Mouse (Mus musculus) forebrain, embryonic 10.5 days (tissue): ENCODE measurements at regions not wholly inside any gene's neighbourhood (a gene's known extent, or its start where the extent isn't known, plus 50 kb on each side); places are given as distances from the start of the nearest gene placed in this dataset.

ENCODE experiments used
- DNase-seq: peaks from one replicate; pipeline ENCODE4 v3.0.0-alpha.2; 2017; ENCODE audit warnings: low spot score; ENCODE audit errors: extremely low spot score
- H3K27ac ChIP-seq: fragments of 300-500 bp; sonication (generic); 2 replicates; pipeline ENCODE4 v1.5.1; 2016; ENCODE audit warnings: mild to moderate bottlenecking
- H3K27me3 ChIP-seq: fragments of 300-500 bp; sonication (generic); 2 replicates; pipeline ENCODE4 v1.6.1; 2016; ENCODE audit warnings: mild to moderate bottlenecking; ENCODE audit not compliant: poor library complexity, severe bottlenecking
- H3K36me3 ChIP-seq: fragments of 300-500 bp; sonication (generic); replicated peaks from 2 replicates; pipeline ENCODE4 v1.6.1; 2016; ENCODE audit warnings: mild to moderate bottlenecking, moderate library complexity
- H3K4me1 ChIP-seq: fragments of 300-500 bp; sonication (generic); 2 replicates; pipeline ENCODE4 v1.6.1; 2016
- H3K4me3 ChIP-seq: fragments of 300-500 bp; sonication (generic); 2 replicates; pipeline ENCODE4 v1.5.1; 2016; ENCODE audit warnings: mild to moderate bottlenecking, moderate library complexity
- H3K9me3 ChIP-seq: fragments of 300-500 bp; sonication (generic); 2 replicates; pipeline ENCODE4 v1.6.1; 2016; ENCODE audit warnings: mild to moderate bottlenecking, moderate library complexity
- WGBS: fragments of 180-500 bp; shearing (Covaris S2); methylation state at CpG from one replicate; pipeline ENCODE4 v1.1.7; 2016; 5-methylcytosine and 5-hydroxymethylcytosine counted together

DNA sequence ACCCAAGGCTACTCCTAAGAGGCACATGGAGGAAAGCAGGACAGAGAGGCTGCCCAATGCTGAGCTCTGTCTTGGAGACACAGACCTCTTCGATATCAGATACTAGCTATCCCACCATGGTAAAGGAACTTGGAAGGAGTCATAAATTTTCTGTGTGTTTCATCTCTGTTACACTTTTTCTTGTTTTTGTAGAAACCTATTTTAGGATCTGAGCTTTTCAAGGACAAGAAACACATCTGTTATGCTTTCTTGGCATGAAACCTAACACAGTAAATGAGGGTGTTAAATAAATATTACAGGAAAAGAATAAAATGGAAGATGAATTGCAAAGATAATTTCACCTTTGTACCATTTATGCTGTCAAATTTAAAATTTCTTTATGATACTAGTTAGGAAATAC lies 219.8 kb upstream of the Slc39a10 start:
- 93% methylated on average over 1 of the region's 1 CpGs for WGBS
- H3K4me3 ChIP-seq, result no peak overlapping the region

DNA sequence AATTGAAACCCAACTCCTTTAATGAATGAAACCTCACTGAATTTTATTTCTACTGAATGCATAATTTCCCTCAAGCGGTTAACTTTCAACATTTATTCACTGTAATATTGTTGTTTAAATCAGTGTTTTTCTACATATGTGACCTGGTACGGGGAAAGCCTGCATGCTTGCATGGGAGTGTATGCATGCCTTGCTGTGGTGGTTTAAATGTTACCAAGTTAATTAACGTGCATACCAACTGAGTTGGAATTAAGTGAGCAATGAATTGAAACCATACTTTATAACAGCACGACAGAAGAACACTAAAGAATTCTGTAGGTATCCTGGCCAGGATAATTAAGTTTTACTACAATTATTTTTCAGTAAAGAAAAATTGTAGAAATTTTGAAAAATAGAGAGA lies 211.4 kb upstream of the Slc39a10 start:
- H3K4me3 ChIP-seq, result no peak overlapping the region
- no peaks in the 10 kb centered on the region for H3K9me3 ChIP-seq
- H3K36me3 ChIP-seq, result no peaks in the 10 kb centered on the region
- DNase-seq, result no peak
- H3K4me1 ChIP-seq, result peaks cover 24% of the 10 kb centered on the region
- WGBS, result 75% methylated on average over 4 of the region's 4 CpGs
- no peaks in the 10 kb centered on the region for H3K27me3 ChIP-seq
- H3K27ac ChIP-seq, result peak overlapping the region; percentile 30; the same call in 1 of the 2 replicates

More for the DNA sequence above, 219.8 kb upstream of the Slc39a10 start:
- H3K27me3 ChIP-seq, result no peaks in the 10 kb centered on the region
- no peak for DNase-seq
- no peaks in the 10 kb centered on the region for H3K36me3 ChIP-seq
- H3K9me3 ChIP-seq, result no peaks in the 10 kb centered on the region
- no peaks in the 10 kb centered on the region for H3K4me1 ChIP-seq
- no peak overlapping the region for H3K27ac ChIP-seq

DNA sequence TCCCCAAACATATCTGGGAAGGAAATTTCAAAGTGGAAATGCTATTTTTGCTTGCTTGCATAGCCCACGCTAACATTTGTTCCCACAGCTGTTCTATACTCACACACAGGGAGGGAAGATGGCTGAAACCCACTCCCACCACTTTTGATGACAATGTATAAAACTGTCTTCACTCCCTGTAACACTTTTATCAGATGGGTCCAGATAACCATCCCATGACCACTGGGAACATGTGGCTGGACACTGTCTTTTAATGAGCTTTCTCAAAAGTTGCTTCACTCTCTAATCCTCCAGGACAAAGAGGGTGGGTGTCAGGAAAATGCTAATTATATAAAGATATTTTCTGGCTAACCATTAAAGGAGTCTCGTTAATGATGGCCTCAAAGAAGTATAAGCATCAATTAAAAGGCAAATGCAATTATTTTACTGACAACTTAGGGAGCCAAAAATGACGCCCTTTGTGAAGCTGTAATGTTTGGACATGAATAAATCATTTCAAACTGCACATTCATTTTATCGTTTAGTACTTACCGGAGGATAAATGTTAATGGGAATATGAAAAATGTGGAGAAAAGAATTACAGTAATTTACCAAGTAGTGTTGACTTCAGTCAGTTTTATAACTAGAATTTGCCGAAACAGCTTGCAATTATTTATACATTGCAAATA lies 210.8 kb upstream of the Slc39a10 start:
- 69% methylated on average over 6 of the region's 6 CpGs for WGBS
- H3K27ac ChIP-seq, result peak overlapping the region; percentile 30; the same call in 1 of the 2 replicates
- peaks cover 24% of the 10 kb centered on the region for H3K4me1 ChIP-seq
- no peaks in the 10 kb centered on the region for H3K9me3 ChIP-seq
- H3K27me3 ChIP-seq, result no peaks in the 10 kb centered on the region
- H3K4me3 ChIP-seq, result no peak overlapping the region
- H3K36me3 ChIP-seq, result no peaks in the 10 kb centered on the region
- no peak for DNase-seq

DNA sequence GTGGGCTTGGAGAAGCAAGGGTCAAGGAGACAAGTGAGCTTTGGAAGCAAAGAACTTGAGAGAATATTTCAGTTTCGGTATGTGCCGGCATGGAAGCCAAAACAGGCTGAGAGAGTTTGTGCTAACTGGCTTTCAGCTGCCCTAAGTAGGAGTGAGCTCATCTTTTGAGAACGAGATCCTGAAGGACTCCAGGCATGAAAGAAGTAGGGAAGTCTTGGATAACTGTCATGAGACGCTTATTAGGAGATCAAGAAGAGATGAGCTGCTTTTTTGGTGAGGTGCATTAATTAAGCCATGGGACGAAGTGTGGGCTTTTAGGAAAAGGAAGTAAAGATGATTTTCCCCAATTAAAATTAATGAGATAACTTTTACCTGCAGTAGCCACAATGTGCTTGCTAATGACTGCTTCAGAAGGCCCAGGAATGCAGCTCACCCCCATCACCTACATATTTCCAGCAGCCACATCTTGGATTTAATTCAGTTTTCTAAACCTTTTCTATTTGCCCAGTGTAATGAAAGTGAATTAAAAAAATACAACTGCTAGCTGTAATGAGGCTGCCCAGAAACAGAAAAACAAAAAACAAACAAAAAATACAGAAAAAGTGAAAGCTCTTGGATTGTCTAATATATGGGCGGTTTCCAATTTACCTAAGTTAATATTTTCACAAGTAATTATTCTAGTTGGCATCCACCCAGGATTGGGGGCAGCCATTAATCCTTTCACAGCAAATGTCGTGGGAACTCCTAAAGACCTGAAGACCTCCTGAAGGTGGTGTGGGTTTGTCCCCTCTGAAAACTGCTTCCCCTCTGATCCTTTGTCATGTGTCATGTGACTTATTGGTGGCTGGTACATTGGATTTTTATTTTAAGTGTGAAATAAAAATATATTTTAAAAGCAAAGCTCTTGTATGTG lies 204.7 kb upstream of the Slc39a10 start:
- H3K4me3 ChIP-seq, result no peak overlapping the region
- 73% methylated on average over 7 of the region's 7 CpGs for WGBS

DNA sequence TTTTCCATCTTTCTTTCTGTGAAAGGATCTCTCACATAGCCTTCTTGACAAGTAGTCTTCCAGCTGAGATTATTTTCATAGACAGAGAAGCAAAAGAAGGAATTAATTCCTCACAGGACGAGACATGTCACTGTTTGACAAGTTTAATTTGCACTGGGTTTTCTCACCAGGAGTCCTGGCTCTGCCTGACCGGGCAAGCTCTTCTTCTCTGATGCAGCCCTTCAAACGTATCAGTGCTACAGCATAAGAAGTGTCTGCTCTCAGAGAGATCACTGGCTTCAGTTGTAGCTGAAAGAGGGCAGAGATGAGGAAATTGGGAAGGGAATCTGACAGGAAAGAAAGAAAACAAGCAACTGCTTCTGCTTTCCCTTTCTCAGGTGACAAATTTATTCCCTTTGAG lies 201.8 kb upstream of the Slc39a10 start:
- WGBS, result 37% methylated on average over 3 of the region's 3 CpGs

More for the DNA sequence above, 204.7 kb upstream of the Slc39a10 start:
- DNase-seq, result no peak
- Histone ChIP-seq H3K9me3 (no peaks in the 10 kb centered on the region), H3K36me3 (no peaks in the 10 kb centered on the region), H3K27me3 (no peaks in the 10 kb centered on the region), H3K27ac (peak overlapping the region; percentile 76), H3K4me1 (peaks cover 7% of the 10 kb centered on the region)

DNA sequence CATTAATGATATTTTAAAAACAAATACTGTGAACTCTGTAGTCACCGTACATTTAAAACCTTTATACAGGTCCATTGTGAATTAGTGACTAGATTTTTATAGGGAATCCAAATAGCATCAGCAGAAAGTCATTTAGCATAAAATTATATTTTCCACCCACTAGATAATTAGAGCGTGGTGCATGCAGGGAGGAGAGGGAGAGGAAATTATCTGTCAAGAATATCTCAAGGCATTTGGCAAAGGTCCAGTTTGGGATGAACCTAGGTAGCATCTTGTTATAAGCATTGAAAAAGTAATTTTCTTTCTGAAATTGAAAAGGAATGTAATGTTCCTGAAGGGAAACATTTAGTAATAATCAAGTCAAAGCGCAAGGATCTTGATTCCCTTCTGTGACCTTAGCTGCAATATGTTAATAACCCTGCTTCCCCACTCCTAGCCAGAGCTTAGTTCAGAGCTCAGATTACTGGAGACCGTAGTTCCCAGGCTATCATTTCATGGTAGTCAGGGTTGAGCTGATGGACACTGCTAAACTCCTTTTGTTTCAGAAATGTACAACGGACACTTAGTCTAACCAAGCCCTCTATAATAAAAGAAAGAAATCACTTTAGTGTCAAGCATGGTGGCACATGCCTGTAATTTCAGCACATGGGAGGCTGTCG lies 200.8 kb upstream of the Slc39a10 start:
- Histone ChIP-seq H3K9me3 (no peaks in the 10 kb centered on the region), H3K36me3 (no peaks in the 10 kb centered on the region), H3K4me1 (peaks cover 7% of the 10 kb centered on the region), H3K4me3 (no peak overlapping the region), H3K27ac (no peak overlapping the region), H3K27me3 (no peaks in the 10 kb centered on the region)
- 83% methylated on average over 6 of the region's 6 CpGs for WGBS
- DNase-seq, result no peak

More for the DNA sequence above, 201.8 kb upstream of the Slc39a10 start:
- no peak for DNase-seq
- Histone ChIP-seq H3K4me1 (peaks cover 7% of the 10 kb centered on the region), H3K9me3 (no peaks in the 10 kb centered on the region), H3K27me3 (no peaks in the 10 kb centered on the region), H3K36me3 (no peaks in the 10 kb centered on the region), H3K4me3 (no peak overlapping the region), H3K27ac (no peak overlapping the region)

DNA sequence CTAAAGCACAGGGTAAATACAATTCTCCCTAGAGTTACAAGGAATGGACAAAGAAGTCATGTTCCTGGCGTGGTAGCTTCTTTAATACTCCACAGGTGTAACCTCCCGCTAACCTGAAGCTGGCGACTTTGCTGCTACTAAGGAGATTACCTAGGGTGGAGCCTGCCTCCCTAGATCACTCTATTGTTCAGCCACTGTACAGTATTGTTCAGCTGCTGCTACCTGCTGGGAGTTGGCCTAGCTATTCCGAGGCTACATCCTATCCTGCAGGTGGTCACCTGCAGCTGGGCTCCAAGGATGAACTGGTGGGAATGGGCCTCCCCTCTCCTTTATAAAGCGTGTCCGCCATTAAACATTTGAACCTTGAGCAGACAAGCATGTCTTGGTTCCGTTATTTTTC lies 183.8 kb upstream of the Slc39a10 start:
- Histone ChIP-seq H3K27me3 (no peaks in the 10 kb centered on the region), H3K4me3 (no peak overlapping the region), H3K27ac (no peak overlapping the region), H3K36me3 (no peaks in the 10 kb centered on the region), H3K9me3 (peaks cover 1% of the 10 kb centered on the region; the same call in 1 of the 2 replicates), H3K4me1 (no peaks in the 10 kb centered on the region)
- DNase-seq, result no peak
- 85% methylated on average over 7 of the region's 7 CpGs for WGBS

DNA sequence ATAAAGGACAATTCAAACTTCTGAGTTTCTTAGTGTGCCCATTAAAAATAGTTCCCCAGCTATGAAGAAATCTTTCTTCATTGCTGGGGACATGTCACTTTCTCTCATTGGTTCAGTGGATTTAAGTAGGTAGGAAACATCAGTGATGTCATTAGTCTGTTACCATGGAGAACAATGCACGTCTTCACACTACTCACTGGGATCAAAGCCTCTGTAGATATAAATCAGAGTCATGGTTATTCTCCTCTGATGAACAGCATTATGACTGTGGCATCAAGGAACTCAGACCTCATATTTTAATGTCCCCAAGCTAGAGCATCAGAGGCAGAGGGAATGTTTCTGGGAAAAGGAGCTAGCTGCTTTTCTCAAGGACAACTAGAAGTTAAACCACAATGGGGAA lies 165.5 kb upstream of the Slc39a10 start:
- Histone ChIP-seq H3K9me3 (no peaks in the 10 kb centered on the region), H3K4me1 (no peaks in the 10 kb centered on the region), H3K27ac (no peak overlapping the region), H3K4me3 (no peak overlapping the region), H3K27me3 (no peaks in the 10 kb centered on the region), H3K36me3 (no peaks in the 10 kb centered on the region)
- 72% methylated on average over 1 of the region's 1 CpGs for WGBS
- DNase-seq, result no peak

DNA sequence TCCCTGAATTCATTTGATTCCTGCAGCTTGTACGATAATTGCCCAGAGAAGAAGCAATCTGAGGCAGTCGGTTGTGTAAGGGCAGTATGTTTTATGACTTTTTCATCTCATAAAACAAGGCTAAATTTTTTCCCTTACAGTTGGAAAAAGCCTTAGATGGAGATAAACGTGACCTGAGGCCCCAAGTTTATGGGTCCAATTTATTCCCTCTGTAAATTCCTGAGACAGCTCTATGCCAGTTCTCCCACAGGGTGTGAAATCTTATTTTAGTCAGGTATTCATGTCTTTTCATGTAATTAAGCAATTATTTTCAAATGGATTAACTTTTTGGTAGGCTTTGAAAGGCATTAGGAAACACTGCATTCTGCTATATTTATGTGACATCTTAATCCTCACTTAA lies 164.7 kb upstream of the Slc39a10 start:
- Histone ChIP-seq H3K27me3 (no peaks in the 10 kb centered on the region), H3K27ac (no peak overlapping the region), H3K4me1 (no peaks in the 10 kb centered on the region), H3K9me3 (no peaks in the 10 kb centered on the region), H3K4me3 (no peak overlapping the region), H3K36me3 (no peaks in the 10 kb centered on the region)
- DNase-seq, result no peak
- WGBS, result 86% methylated on average over 3 of the region's 3 CpGs

DNA sequence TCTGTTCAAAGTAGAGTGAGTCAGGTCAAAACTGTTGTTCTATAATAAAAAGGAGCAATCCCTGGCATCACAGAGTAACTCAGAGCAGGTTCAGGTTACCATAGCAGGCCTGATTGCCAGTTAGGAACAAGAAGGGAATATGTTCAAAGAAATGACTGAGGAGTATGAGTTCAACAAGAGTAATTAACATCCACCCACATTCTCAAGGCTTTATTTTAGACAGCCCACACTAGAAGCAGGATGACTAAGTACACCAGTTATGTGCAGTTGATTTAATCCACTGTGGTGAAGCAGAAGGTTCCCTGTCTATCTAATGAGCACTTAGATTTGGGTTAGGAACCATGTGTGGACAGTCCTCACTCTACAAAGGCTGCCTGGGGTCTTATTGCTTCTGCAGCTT lies 158.5 kb upstream of the Slc39a10 start:
- H3K36me3 ChIP-seq, result no peaks in the 10 kb centered on the region
- no peaks in the 10 kb centered on the region for H3K4me1 ChIP-seq
- DNase-seq, result no peak
- H3K27ac ChIP-seq, result no peak overlapping the region
- no peaks in the 10 kb centered on the region for H3K9me3 ChIP-seq
- no peaks in the 10 kb centered on the region for H3K27me3 ChIP-seq
- no peak overlapping the region for H3K4me3 ChIP-seq

DNA sequence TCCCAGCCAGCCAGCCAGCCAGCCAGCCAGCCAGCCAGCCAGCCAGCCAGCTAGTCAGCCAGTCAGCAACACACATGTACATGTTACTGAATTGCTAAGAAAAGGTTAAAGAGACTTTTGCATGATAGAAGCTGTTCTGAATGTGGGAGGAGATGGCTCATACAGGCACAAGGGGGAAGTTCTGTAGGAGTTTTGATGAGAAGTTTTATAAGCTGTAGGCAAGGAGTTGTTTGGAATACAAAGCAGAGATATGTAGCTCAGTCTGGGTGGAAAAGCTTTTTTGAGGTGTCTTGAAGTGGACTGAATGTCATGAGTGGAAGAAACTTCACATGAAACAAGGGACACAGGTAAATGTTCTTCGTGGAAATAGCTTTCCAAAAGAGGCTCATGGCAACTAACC lies 157.8 kb upstream of the Slc39a10 start:
- no peaks in the 10 kb centered on the region for H3K36me3 ChIP-seq
- no peak for DNase-seq
- H3K4me3 ChIP-seq, result no peak overlapping the region
- WGBS, result 63% methylated on average over 1 of the region's 1 CpGs
- no peaks in the 10 kb centered on the region for H3K9me3 ChIP-seq
- no peak overlapping the region for H3K27ac ChIP-seq
- no peaks in the 10 kb centered on the region for H3K27me3 ChIP-seq
- H3K4me1 ChIP-seq, result no peaks in the 10 kb centered on the region

DNA sequence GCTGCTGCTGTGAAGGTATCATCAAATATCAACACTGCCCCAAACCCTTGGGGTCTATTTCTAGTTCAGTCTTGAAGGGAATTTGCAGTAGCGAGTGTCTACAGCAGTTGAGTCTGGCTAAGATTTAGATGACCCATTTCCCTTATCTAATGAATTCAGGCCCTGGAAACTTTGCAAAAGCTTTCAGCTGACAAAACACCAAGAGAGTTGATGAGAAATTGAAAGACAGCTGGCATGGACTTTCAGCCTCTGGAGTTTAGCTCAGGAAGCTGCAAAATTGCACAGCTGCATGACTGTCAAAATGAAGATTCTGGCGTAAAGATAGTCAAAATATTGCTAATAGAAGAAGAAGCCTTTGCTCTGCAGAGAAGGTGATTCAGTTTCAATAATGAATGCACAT lies 144.9 kb upstream of the Slc39a10 start:
- Histone ChIP-seq H3K9me3 (no peaks in the 10 kb centered on the region), H3K4me3 (no peak overlapping the region), H3K36me3 (no peaks in the 10 kb centered on the region), H3K27ac (no peak overlapping the region), H3K27me3 (no peaks in the 10 kb centered on the region), H3K4me1 (no peaks in the 10 kb centered on the region)
- 82% methylated on average over 2 of the region's 2 CpGs for WGBS
- DNase-seq, result no peak

DNA sequence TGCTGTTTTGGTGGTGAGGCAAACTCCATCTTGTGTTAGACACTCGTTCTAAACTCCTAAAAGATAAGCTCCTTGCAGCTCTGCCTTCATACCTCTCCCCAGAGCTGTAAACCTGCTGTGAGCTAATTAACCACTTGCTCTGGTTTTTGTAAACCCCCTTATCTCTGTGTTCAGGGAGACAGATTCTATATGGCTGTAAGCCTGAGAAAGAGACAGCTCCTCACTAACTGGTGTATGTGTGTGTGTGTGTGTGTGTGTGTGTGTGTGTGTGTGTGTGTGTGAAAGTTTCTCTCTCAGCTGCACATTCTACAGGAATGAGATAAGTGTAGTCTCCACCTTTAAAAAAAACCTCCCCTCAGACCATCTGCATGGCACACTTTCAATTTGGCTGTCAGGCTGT lies 126.7 kb upstream of the Slc39a10 start:
- no peak for DNase-seq
- Histone ChIP-seq H3K9me3 (0 out of 2 replicates have a peak, but pooled peaks cover 3% of the 10 kb centered on the region), H3K4me1 (peaks cover 10% of the 10 kb centered on the region), H3K27me3 (no peaks in the 10 kb centered on the region), H3K36me3 (no peaks in the 10 kb centered on the region), H3K27ac (no peak overlapping the region), H3K4me3 (no peak overlapping the region)
- WGBS, result 3% methylated on average over 1 of the region's 1 CpGs
